Mouse (Mus musculus) stomach, postnatal 0 days (tissue): ENCODE data around the gene Ldb3.

Source experiments
- CTCF ChIP-seq: IDR thresholded peaks from 2 replicates; pipeline ENCODE4 v1.5.1; 2016; ENCODE audit warnings: antibody characterized with exemption, low read depth, mild to moderate bottlenecking, moderate library complexity
- EP300 ChIP-seq: optimal IDR thresholded peaks from 2 replicates; pipeline ENCODE3; 2016; ENCODE audit warnings: antibody characterized with exemption

GRCm38 (mm10) chr14:34503325-34503647 is 85.2 kb downstream of the Ldb3 start, which contains the start of gene Bmpr1a:
- TF ChIP-seq CTCF (no peak), EP300 (no peak)
